Mouse (Mus musculus) kidney, postnatal 0 days (tissue): ENCODE measurements around the gene Rims1. TPM values are rescaled to one million over a fixed set of nuclear protein-coding genes. Genes with fewer than 3 reads are reported as not detected.

Experiments
- ATAC-seq: fragments of 200-750 bp; cut with Nextera tagmentation; replicated peaks from 2 replicates; pipeline ENCODE4 v1.8.0; 2017; ENCODE audit warnings: low read depth, moderate number of reproducible peaks, moderate TSS enrichment, moderate library complexity; ENCODE audit not compliant: low FRiP score
- DNase-seq: peaks from one replicate; pipeline ENCODE4 v3.0.0-alpha.2; 2016; ENCODE audit warnings: low spot score
- H3K27ac ChIP-seq: fragments of 300-500 bp; sonication (generic); 2 replicates; pipeline ENCODE4 v1.5.1; 2014; ENCODE audit warnings: mild to moderate bottlenecking
- H3K27me3 ChIP-seq: fragments of 300-500 bp; sonication (generic); 2 replicates; pipeline ENCODE4 v1.6.1; 2014; ENCODE audit warnings: low read length, mixed read lengths; ENCODE audit not compliant: insufficient read depth
- H3K36me3 ChIP-seq: fragments of 300-500 bp; sonication (generic); 2 replicates; pipeline ENCODE4 v1.6.1; 2014; ENCODE audit warnings: low read length, mixed read lengths; ENCODE audit not compliant: insufficient read depth
- H3K4me1 ChIP-seq: fragments of 300-500 bp; sonication (generic); replicated peaks from 2 replicates; pipeline ENCODE4 v1.6.1; 2014; ENCODE audit warnings: antibody characterized with exemption, low read length, mixed read lengths; ENCODE audit not compliant: insufficient read depth
- H3K4me2 ChIP-seq: fragments of 300-500 bp; sonication (generic); 2 replicates; pipeline ENCODE4 v1.6.1; 2014; ENCODE audit warnings: mild to moderate bottlenecking, low read length, moderate library complexity, mixed read lengths
- H3K4me3 ChIP-seq: fragments of 300-500 bp; sonication (generic); replicated peaks from 2 replicates; pipeline ENCODE4 v1.5.1; 2014; ENCODE audit warnings: low read depth, low read length
- H3K9ac ChIP-seq: fragments of 300-500 bp; sonication (generic); 2 replicates; pipeline ENCODE4 v1.6.1; 2014; ENCODE audit warnings: low read depth, low read length
- H3K9me3 ChIP-seq: fragments of 300-500 bp; sonication (generic); replicated peaks from 2 replicates; pipeline ENCODE4 v1.6.1; 2016; ENCODE audit warnings: low read length, inconsistent platforms, mixed read lengths
- CTCF ChIP-seq: IDR thresholded peaks from 2 replicates; pipeline ENCODE4 v1.5.1; 2016; ENCODE audit warnings: antibody characterized with exemption, low read depth, mild to moderate bottlenecking, moderate library complexity
- WGBS: fragments of 180-500 bp; shearing (Covaris S2); extraction: QIAGEN DNeasy Blood & Tissue Kit; methylation state at CpG from one replicate; pipeline ENCODE4 v1.1.7; 2014; 5-methylcytosine and 5-hydroxymethylcytosine counted together
- polyA plus RNA-seq: library from polyadenylated mRNA; unstranded; fragments of >200 nt; fragmentation: Nextera tagmentation; extraction: Ambion mirVana; gene quantifications from 2 replicates; pipeline ENCODE4 v1.2.1, GENCODE M21; 2015

Rims1 gene
- polyA plus RNA-seq, 1 experiment from 2014 or later = 0.38 TPM

- Histone ChIP-seq H3K36me3 (no peaks in the 10 kb centered on the region), H3K4me2 (no peak overlapping the region), H3K27ac (no peak overlapping the region), H3K4me1 (no peaks in the 10 kb centered on the region), H3K9me3 (no peaks in the 10 kb centered on the region), H3K9ac (no peak overlapping the region), H3K4me3 (no peak overlapping the region), H3K27me3 (no peaks in the 10 kb centered on the region)
- no peak for ATAC-seq
- WGBS = 86% methylated on average over 3 of the region's 3 CpGs
- no peak for TF ChIP-seq CTCF
- no peak for DNase-seq
These were observed 144.0 kb downstream of the Rims1 start for GRCm38 (mm10) chr1:22661825-22662224.

GRCm38 (mm10) chr1:22655983-22656382 is 149.8 kb downstream of the Rims1 start:
- H3K36me3 ChIP-seq = no peaks in the 10 kb centered on the region
- H3K27me3 ChIP-seq = no peaks in the 10 kb centered on the region
- no peak for TF ChIP-seq CTCF
- no peak overlapping the region for H3K4me2 ChIP-seq
- no peak for DNase-seq
- no peak for ATAC-seq
- no peak overlapping the region for H3K27ac ChIP-seq
- H3K4me1 ChIP-seq = no peaks in the 10 kb centered on the region
- no peak overlapping the region for H3K9ac ChIP-seq
- no peaks in the 10 kb centered on the region for H3K9me3 ChIP-seq
- no peak overlapping the region for H3K4me3 ChIP-seq

- DNase-seq = no peak
- Histone ChIP-seq H3K4me1 (no peaks in the 10 kb centered on the region), H3K9ac (no peak overlapping the region), H3K27ac (no peak overlapping the region), H3K4me2 (no peak overlapping the region), H3K27me3 (no peaks in the 10 kb centered on the region), H3K4me3 (no peak overlapping the region), H3K9me3 (no peaks in the 10 kb centered on the region), H3K36me3 (no peaks in the 10 kb centered on the region)
- no peak for TF ChIP-seq CTCF
- WGBS = 87% methylated on average over 9 of the region's 9 CpGs
- ATAC-seq = no peak
These were observed 150.9 kb downstream of the Rims1 start for GRCm38 (mm10) chr1:22654903-22655302.

- Histone ChIP-seq H3K4me3 (no peak overlapping the region), H3K4me2 (no peak overlapping the region), H3K27me3 (no peaks in the 10 kb centered on the region), H3K9me3 (no peaks in the 10 kb centered on the region), H3K36me3 (no peaks in the 10 kb centered on the region), H3K4me1 (no peaks in the 10 kb centered on the region), H3K27ac (no peak overlapping the region), H3K9ac (no peak overlapping the region)
- ATAC-seq (no peak), DNase-seq (no peak)
- 73% methylated on average over 7 of the region's 7 CpGs for WGBS
- no peak for TF ChIP-seq CTCF
These were observed 155.2 kb downstream of the Rims1 start for GRCm38 (mm10) chr1:22650588-22650987.

GRCm38 (mm10) chr1:22649432-22649831 is 156.4 kb downstream of the Rims1 start:
- Histone ChIP-seq H3K27me3 (no peaks in the 10 kb centered on the region), H3K4me2 (no peak overlapping the region), H3K27ac (no peak overlapping the region), H3K9me3 (no peaks in the 10 kb centered on the region), H3K9ac (no peak overlapping the region), H3K36me3 (no peaks in the 10 kb centered on the region), H3K4me1 (no peaks in the 10 kb centered on the region), H3K4me3 (no peak overlapping the region)
- 78% methylated on average over 1 of the region's 1 CpGs for WGBS
- TF ChIP-seq CTCF = no peak
- no peak for DNase-seq
- no peak for ATAC-seq

GRCm38 (mm10) chr1:22645257-22645656 is 160.5 kb downstream of the Rims1 start:
- Histone ChIP-seq H3K9me3 (no peaks in the 10 kb centered on the region), H3K9ac (no peak overlapping the region), H3K27me3 (no peaks in the 10 kb centered on the region), H3K4me2 (no peak overlapping the region), H3K36me3 (no peaks in the 10 kb centered on the region), H3K27ac (no peak overlapping the region), H3K4me1 (no peaks in the 10 kb centered on the region), H3K4me3 (no peak overlapping the region)
- DNase-seq = no peak
- ATAC-seq = no peak
- 62% methylated on average over 2 of the region's 2 CpGs for WGBS
- TF ChIP-seq CTCF = no peak

- no peaks in the 10 kb centered on the region for H3K9me3 ChIP-seq
- 81% methylated on average over 5 of the region's 5 CpGs for WGBS
- no peak for TF ChIP-seq CTCF
- H3K4me2 ChIP-seq = no peak overlapping the region
- H3K27me3 ChIP-seq = no peaks in the 10 kb centered on the region
- ATAC-seq = no peak
- H3K4me1 ChIP-seq = no peaks in the 10 kb centered on the region
- H3K36me3 ChIP-seq = no peaks in the 10 kb centered on the region
- H3K4me3 ChIP-seq = no peak overlapping the region
- no peak overlapping the region for H3K27ac ChIP-seq
- no peak overlapping the region for H3K9ac ChIP-seq
- peak; percentile 3 for DNase-seq
These were observed 165.2 kb downstream of the Rims1 start for GRCm38 (mm10) chr1:22640568-22640967.
